Mouse (Mus musculus) heart, postnatal 14 days (tissue): ENCODE results near the gene Inpp5d. TPM values are rescaled to one million over a fixed set of nuclear protein-coding genes. Genes with fewer than 3 reads are reported as not detected.

Source experiments
- DNase-seq, 2 experiments: peaks; one replicate each; pipeline ENCODE4 v3.0.0; 2021 to 2022
- intact Hi-C: fragments of 180-260 bp; cut with DNase I; formaldehyde crosslinking; loops from one replicate; pipeline ENCODE4 v1.15.1; 2025
- long read RNA-seq, 2 experiments: library from polyadenylated mRNA; stranded (forward); transcript quantifications; one replicate each; pipeline ENCODE4 v2.0.0; 2021
- total RNA-seq, 2 experiments: library from RNA; stranded (reverse); gene quantifications; 2 replicates each; pipeline ENCODE4 v1.2.3; 2021

Inpp5d gene
- 10 to 100 TPM; 16.4 to 18.1 TPM for total RNA-seq
- long read RNA-seq, experiment 1, partial matches to known transcripts = 5 of 5 reads
- long read RNA-seq, experiment 1, other reads (novel, unspliced or antisense) = 0 of 5 reads
- long read RNA-seq, experiment 2, partial matches to known transcripts = 4 of 4 reads
- long read RNA-seq, experiment 2, other reads (novel, unspliced or antisense) = 0 of 4 reads

- DNase-seq = peak; percentile 26 to 31
- intact Hi-C loops = no loop called here
These were observed at the start of gene Inpp5d for GRCm38 (mm10) chr1:87620211-87620668. TSS of gene Inpp5d (plus strand) at chr1:87620312.

GRCm38 (mm10) chr1:87573261-87573660 is 46.9 kb upstream of the Inpp5d start:
- intact Hi-C loops = no loop called here
- DNase-seq = no peak

- intact Hi-C loops = no loop called here
- no peak for DNase-seq
These were observed 46.3 kb upstream of the Inpp5d start, which contains the start of gene Ngef for GRCm38 (mm10) chr1:87573800-87574215. TSS of gene Ngef (minus strand) at chr1:87573870.

GRCm38 (mm10) chr1:87574353-87574752 is 45.8 kb upstream of the Inpp5d start:
- no peak for DNase-seq
- intact Hi-C loops = no loop called here

GRCm38 (mm10) chr1:87574785-87575184 is 45.3 kb upstream of the Inpp5d start:
- peak; percentile 30 to 50 for DNase-seq
- intact Hi-C loops = no loop called here

- intact Hi-C loops = no loop called here
- no peak for DNase-seq
These were observed 41.1 kb upstream of the Inpp5d start for GRCm38 (mm10) chr1:87578965-87579364.

- intact Hi-C loops = no loop called here
- DNase-seq = no peak
These were observed 39.3 kb upstream of the Inpp5d start for GRCm38 (mm10) chr1:87580824-87581223.

- no peak for DNase-seq
- intact Hi-C loops = no loop called here
These were observed 30.9 kb upstream of the Inpp5d start for GRCm38 (mm10) chr1:87589162-87589561.

GRCm38 (mm10) chr1:87589980-87590379 is 30.1 kb upstream of the Inpp5d start:
- no peak for DNase-seq
- intact Hi-C loops = no loop called here

- intact Hi-C loops = no loop called here
- DNase-seq = peak in 1 of 2 experiments; percentile 17
These were observed 25.9 kb upstream of the Inpp5d start for GRCm38 (mm10) chr1:87594261-87594660.

GRCm38 (mm10) chr1:87594671-87595070 is 25.4 kb upstream of the Inpp5d start:
- intact Hi-C loops = no loop called here

GRCm38 (mm10) chr1:87600533-87600932 is 19.6 kb upstream of the Inpp5d start:
- intact Hi-C loops = no loop called here
- no peak for DNase-seq

More at GRCm38 (mm10) chr1:87594671-87595070, 25.4 kb upstream of the Inpp5d start:
- no peak for DNase-seq

- intact Hi-C loops = no loop called here
- no peak for DNase-seq
These were observed 18.3 kb upstream of the Inpp5d start for GRCm38 (mm10) chr1:87601801-87602200.

- no peak for DNase-seq
- intact Hi-C loops = no loop called here
These were observed 16.7 kb upstream of the Inpp5d start for GRCm38 (mm10) chr1:87603389-87603788.

GRCm38 (mm10) chr1:87605296-87605695 is 14.8 kb upstream of the Inpp5d start:
- no peak for DNase-seq
- intact Hi-C loops = loop anchor here (5.0 kb wide), 2 partner anchors 138 to 158 kb away; no protein-coding TSS in a partner anchor

GRCm38 (mm10) chr1:87607385-87608091 is 12.6 kb upstream of the Inpp5d start:
- peak; percentile 30 to 51 for DNase-seq
- intact Hi-C loops = loop anchor here (5.0 kb wide), 2 partner anchors 140 to 160 kb away; no protein-coding TSS in a partner anchor

GRCm38 (mm10) chr1:87608416-87609046 is 11.6 kb upstream of the Inpp5d start:
- intact Hi-C loops = loop anchor here (5.0 kb wide), 2 partner anchors 141 to 161 kb away; no protein-coding TSS in a partner anchor

GRCm38 (mm10) chr1:87614576-87615295 is 5.4 kb upstream of the Inpp5d start:
- DNase-seq = peak in 1 of 2 experiments; percentile 14
- intact Hi-C loops = no loop called here

More at GRCm38 (mm10) chr1:87608416-87609046, 11.6 kb upstream of the Inpp5d start:
- DNase-seq = peak; percentile 61 to 72

GRCm38 (mm10) chr1:87620693-87621092 is 581 bp downstream of the Inpp5d start:
- intact Hi-C loops = no loop called here

GRCm38 (mm10) chr1:87621146-87621857 is 1.2 kb downstream of the Inpp5d start:
- intact Hi-C loops = no loop called here
- DNase-seq = peak in 1 of 2 experiments; percentile 10

More at GRCm38 (mm10) chr1:87620693-87621092, 581 bp downstream of the Inpp5d start:
- no peak for DNase-seq
